Mouse (Mus musculus) frontal cortex, postnatal 36 days (tissue): ENCODE measurements around the gene Ccdc121.

Source experiments
- DNase-seq, 2 experiments: peaks; one replicate each; pipeline ENCODE4 v3.0.0; 2022; ENCODE audit warnings: low spot score in 2 of 2

The Ccdc121 gene

DNA sequence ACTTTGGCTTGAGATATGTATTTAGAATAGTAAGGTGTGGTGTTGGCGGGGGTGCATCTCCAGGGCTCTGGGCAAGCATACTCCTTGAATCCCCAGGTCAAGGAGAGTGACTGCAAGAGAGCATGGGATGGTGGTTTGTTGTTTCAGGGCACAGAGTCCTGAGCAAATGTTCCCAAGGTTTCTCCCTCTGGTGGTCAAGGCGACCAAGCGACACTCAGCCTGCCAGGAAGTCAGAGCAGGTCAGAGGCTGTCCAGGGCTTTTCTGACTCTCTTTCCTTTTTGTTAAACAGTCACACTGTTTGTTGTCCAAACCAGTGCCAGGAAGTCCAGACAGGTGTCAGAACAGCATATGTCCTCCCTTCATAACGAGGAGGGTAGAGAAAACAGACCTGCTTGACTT is at the start of gene Ccdc121:
Ccdc121 (minus strand) TSS at position 145 of the 400 bp plus-strand sequence.
- DNase-seq, result no peak

DNA sequence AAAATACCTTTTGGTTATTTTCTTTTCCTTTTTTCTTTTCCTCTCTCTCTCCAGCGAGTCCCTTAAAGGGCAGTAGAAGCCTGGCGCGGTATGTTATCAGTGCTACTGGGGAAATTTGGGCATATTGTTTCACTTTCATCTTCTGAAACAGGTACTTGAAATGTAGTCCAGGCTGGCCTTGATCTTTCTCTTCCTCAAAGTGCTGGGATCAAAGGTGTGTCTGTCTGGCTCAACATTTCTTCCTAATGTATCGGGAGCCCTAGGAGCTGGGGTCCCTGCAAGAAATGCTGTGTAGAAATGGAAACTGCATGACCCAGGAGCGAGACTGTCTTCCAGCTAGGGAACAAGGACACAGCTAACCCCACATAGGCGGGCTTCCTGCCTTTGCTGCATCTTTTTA is 49.1 kb upstream of the Ccdc121 start:
- no peak for DNase-seq

DNA sequence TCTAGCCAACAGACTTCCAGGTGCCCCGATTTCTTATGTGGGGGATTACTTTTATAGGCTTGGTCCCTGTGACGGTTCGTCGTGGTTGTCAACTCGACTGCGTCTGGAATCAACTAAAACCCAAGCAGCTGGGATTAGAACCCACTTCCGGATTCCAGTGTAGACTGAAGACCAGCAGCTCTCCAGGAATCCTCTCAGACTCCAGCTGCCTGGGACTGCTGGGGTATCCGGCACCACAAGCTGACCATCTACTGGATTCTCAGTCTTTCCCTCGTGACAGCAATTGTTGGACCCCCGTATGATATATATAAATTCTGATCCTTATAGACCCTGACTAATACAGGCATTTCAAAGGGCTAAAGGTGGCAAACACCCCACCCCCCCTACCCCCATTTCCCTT is 48.4 kb upstream of the Ccdc121 start:
- DNase-seq, result no peak

DNA sequence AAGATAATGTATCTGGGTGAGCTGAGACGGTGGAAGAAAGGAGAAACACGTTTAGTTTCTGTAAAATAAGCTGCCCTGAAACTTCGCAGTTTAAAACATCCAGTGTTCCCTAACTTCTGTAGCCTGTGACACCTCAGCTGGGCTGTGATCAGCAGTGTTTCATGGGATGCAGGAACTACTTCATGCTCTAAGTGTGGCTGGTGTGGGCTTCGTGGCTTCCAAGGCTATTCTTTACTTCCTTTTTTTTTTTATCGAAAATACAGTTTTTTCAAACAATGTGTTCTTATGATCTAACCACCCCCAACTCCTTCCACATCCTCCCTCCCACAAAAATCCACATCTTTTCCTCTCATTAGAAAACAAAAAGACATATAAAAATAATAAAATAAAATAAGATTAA is 44.2 kb upstream of the Ccdc121 start:
- no peak for DNase-seq

DNA sequence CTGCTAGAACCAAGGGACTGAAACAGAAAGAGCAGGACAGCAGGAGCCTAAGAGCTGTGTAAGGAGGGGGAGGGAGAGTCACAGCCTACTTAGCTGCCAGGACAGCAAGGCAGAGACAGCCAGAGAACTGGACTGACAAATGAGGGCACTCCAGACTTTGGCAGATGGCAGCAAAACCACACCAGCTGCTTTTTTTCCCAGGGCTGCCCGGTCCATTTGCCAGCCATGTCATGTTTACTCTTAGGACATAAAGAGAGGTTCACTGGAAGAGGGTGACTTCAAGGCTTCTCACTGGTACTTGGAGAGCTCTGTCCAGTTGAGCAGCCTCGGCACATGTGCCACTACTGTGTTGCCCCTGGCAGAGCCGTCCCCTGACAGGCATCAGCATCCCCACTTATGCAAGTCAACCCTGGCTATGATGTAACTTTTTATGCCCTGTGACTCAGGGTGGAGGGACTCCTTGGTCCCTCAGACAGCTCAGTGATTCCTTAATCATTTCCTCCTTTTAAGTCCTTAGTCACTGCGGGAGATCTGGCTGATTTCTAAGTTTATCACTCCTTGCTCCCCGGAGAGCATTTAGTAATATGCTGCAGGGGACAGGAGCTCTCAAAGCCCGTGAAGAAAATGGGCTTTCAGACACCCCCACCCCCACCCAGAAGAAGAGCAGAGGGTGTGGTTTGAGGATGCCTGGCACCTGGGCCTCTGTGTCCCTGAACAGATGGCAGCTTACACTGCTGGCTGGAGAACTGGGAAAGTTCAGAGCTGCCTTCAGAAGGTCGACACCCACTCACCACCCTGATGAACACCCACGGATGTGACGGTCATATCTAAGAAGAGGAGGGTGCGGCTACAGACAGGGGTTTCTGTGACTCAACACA is 41.5 kb upstream of the Ccdc121 start:
- peak in 1 of 2 experiments; percentile 51 for DNase-seq

DNA sequence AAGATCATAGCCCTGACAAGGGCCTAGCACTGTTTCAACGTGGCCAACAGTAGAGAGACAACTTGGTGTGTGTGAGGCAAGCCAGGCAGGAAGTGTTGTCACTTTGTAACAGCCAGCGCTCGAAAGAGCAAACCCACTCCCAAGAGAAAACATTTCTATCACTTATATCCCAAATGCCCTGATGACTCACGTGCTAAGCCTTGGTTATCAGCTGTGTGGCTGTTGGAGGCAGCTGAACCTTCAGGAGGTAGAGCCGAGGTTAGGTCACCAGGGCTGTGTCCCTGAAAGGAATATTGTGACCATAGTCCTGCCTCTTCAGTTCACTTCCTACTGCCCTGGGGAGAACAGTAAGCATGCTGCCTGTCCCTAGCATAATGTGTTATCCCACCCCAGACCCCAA is 39.6 kb upstream of the Ccdc121 start:
- no peak for DNase-seq

DNA sequence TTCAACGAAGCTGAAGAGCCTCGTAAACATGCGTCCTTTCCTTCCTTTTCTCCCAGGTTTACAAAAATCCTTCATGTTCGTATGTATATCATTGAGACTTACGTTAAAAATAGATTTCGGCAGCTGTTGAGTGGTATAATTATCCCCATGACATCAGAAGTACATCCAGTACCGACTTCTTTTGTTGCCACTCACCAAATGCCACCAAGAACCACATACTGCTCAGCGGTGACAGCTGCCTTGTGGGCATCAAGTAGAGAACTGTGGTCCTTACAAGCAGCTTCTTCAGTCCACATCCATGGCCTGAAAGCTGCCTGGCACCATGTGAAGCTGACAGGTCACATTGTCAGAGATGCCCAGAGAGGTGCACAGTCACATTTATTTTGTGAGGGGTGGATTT is 38.7 kb upstream of the Ccdc121 start:
- peak in 1 of 2 experiments; percentile 54 for DNase-seq

DNA sequence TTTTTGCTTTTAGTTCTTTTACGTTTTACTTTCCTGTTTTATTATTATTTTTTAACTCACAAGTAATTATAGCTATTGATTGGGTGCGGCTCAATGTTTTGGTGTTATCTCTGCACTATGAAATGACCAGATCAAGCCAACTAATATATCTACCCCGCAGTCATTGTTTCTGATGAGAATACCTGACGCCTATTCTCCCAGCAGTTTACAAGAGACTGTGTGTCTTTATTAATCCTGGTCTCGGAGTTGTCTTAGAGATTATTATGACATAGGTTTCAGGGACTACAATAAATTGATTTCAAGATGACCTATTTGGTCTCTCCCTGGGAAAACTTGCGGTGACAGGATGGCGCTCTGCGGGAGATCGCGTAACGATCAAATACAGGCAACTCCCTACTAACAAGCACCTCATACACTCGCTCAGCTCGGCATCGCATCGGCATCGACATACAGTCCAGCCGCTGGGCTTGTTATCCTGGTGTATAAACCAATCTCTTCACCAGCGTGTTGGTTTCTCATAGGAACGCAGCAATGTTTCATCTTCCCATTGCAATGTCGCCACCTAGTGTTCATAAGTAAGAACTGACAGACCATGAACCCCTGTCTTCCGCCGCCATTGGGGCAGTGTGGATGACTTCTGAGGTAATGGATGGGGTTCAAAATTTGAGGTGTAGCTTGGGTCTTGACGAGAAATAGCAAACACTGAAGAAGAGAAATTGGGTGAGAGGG is 34.0 kb upstream of the Ccdc121 start:
- peak; percentile 51 to 82 for DNase-seq

DNA sequence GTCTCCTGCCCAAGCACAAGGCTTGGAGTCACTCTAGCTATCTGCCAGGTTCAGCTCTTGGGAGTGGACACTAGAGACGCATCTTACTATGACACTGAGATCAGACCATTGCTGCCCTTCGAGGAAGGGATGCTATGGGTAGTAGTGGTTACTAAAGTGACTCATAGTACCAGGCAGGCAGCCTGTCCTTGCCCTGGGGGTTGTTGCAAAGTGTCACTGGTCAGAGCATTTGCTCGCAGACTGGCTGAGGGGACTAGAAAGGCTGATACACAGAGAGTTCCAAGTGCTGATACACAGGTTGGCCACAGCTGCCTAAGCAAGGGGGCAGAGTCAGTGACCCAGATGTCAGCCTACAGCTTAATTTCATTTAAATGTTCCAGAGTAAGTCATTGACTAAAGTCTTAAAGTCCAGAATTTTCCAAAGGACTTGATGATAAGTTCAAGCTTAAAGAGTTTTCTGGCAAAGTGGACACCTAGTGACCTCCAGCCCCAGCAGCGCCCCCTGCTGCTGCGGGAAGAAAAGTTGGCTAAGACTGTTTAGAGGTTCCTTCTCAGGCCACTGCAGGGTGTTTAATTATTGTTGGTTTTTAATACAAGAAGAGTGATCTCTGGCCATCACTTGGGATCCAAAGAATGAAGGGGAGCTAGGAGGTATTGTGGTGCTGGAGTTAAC is 32.6 kb upstream of the Ccdc121 start:
- no peak for DNase-seq

DNA sequence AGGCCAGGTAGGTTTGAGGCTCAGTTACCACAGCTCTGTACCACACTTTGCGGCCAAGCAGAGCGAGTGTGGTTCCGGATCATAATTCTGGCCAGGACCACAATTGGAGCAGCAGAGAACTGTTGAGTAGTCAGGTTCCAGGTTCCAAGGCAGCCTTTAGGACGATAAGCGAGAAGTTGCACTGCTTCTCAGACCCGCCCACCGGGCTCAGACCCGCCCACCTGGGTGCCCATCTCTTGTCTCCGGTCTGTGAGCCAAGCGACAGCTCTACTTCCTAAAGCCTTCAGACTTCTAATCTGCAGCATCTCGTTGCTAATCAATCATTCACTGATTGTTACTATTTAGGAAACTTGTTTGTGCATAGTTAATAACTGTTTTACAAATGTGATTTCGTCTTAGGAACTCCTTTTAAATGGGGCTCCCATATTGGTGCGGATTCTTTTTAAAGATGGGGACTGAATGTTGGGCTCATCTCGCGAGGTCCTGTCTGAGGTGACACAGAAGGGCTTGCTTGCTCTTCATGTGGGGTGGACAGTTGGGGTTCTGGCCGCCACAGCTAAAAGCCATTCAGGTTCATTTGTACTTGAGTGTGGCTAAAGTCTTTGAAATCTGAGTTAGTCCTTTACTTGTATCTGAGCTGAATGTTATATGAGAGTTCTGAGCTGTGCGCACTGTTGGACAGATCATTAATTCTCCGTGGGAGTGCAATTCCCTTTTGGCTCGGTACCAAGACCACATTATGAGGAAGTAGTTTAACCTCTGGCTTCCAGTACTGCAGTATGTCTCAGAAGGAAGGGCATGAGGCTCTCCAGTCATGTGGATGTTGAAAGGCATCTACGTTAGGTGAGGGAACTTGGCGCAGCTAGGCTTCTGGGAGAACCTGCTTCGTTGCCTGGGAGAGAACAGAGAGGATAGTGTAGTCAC is 28.9 kb upstream of the Ccdc121 start:
- DNase-seq, result no peak

DNA sequence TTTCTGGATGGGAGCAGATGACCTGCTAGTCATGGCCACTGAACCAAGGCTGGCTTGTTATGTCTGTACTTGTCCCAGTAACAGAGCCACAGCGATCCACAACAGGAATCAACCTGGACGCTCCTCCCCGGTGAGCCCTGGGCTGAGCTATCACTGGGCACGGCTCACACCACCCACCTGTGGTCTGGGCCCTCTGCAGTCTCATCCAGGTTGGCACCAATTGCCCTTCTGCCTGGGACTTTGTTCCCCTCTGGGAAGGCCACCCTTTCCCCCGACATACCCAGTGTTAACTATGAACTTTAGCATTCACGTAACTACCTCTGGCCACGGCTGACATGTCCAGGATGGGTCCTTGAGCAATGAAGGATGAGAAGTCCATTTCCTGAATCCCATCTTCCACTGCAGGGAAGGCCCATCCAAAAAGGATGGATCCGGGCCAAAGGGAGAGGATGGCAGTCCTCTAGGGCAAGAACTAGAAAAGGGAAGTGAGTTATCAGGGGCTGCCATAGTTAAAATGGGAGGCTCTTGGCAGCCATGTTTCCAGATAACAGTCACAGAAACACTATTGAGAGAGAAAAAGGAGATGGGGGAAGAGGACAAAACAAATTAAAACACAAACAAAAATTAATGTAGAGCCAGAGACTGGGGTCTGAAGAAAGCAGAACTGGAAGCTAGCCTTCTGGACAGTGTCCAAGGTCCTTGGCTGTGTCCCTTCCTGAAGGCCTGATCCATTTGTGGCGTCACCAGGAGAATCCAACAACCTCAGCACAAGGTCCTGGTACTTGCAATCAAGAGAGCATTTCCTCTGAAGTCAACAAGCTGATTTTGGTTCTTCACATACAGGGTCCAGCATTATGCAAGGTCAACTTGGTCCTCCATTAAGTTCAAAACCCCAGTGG is 26.6 kb upstream of the Ccdc121 start:
- no peak for DNase-seq

DNA sequence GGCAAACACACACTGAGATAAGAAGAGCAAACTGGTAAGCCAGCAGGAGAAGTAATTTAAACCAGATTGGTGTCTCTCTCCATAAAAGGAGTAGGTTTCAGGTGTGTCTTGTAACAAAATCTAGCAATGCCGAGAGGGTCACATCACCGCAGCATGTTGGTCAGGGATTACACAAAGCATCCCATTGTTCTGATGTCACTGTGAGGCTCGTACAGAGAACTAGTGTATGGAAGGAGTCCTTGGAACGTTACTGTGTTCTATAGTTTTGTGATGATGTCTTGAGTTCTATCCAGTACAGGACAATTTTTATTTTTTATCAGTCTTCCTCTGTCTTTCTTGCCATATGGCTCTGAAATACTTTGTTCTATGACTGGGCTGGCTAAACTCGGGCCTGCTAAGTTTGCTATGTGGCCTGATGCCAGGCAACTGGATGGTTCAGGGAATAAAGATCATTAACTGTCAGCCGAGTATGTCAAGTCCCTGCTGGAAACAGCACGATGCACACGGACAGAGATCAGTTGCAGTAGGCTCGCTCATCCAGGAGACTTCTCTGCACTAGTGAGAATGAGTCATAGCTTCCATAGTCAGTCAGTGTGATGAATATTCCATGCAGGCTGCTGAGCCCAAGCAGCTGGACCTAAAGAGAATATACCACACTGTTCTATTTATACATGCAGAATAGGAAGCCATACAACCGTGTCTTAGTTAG is 24.1 kb upstream of the Ccdc121 start:
- peak; percentile 61 to 74 for DNase-seq

DNA sequence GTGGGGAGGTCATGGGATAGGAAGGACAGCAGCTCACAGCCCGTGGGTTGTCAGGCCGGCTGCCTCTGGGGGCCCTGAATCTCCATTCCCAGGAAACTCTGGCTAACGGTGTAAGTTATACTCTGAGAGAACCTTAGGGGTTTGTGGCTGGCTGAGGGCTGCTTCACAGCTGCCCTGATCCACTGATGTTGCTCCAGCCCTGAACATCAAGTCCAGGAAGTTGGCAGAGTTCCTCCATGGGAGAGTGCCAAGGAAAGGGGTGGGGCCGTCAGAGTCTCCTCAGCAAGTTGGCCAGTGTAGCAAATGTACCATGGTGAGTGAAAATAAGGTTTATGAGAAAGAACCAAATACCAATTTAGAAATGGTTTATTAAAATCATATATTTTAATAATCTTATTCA is 18.1 kb upstream of the Ccdc121 start:
- no peak for DNase-seq

DNA sequence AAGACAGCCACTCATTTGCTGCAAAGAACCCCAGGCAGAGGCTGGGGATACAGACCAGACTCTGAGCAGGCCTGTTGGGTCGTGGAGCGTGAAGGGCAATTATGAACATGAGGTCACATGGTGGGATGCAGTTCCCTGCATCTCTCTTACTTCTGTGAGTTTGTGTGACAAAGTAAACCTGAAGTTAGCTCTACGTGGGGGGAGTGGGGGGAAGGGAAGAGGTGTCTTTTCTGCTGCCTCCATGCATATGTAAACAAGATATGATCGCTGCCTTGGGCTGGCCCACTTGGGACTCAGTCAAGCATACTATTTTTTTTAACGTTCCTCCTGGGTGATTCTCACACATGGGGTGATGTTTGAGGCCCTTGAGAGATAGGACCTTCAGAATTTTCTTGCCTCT is 14.7 kb upstream of the Ccdc121 start:
- DNase-seq, result no peak

DNA sequence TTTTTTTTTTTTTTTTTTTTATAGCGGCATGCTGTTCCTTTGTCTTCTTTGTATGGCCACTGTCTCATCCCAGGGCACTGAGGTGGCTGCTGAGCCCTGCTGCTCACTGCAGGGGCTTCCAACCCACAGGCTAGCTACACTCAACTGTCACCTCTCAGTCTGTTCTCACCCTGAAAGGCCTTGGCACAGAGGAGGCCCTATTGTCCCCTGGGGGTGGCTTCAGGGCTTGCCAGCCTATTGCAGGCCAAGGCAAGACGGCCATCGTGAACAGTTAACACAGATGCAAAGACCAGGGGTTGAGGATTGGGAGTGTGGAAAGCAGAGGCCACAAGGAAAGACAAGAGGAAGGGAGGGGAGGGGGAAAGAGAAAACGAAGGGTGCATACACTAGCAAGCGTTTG is 12.6 kb upstream of the Ccdc121 start:
- DNase-seq, result no peak

DNA sequence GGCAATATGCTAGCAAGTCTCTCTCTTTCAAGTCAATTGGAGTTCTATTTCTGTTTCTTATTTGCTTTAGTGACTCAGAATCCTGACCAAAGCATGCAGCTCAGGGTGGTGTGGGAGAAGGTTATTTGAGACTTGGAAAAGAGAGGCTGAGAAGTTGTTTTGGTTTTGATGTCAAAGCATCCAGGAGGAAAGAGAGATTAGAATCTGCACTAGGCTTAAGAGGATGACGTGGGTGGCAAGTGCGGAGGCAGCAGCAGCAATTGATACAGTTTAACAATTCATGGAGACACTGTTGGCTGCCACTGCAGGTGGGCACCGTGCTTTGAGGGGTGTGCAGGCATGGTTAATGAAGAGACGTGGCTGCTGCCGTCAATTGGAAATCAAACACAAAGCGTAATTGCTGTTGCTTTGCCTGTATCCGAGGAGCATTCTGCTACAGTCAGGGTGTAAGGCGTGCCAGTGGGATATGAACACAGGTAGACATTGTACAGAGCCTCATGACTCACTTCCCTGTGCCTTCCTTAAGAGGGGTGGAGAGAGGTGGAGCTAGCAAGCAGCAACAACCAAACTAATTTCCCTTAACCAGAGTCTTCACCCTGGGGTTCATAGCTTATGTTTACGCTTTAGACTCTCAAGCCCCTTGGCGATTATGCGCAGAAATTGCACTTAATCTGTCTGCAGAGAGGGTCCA is 10.3 kb upstream of the Ccdc121 start:
- DNase-seq, result peak; percentile 33 to 40

DNA sequence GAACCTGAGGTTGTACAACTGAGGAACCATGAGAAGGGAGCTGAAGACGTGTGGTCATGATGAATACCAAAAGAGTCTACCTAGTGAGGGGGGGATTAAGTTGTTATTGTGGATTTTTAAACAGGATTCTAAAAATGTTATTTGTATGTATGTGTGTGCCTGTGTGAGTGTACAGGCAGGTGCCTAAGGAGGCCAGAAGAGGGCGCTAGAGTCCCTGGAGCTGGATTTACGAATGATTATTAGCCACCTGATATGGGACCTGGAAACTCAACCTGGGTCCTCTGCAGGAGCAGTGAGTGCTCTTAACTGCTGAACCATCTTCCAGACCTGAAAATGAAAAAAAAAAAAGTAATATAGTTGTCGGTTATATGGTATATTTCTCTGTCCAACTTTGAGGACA is 7.9 kb upstream of the Ccdc121 start:
- DNase-seq, result no peak

DNA sequence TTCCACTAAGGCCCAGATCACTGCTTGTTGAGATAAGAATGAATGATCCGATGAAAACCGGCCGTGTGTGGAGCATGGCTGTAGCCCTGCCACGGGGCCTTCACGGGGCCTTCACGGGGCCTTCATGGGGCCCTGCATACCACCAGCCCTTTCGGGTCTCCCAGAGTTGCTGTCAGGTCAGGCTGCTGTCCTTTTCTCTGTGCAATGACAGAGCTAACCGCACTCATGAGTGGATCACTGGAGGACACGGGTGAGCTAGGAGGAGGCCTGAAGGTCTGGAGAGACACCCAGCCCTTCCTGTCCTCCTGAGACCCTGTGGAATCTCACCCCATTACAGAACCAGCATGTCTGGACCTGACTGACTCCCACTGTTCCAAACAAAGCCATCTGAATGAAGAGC is 6.8 kb upstream of the Ccdc121 start:
- DNase-seq, result no peak

DNA sequence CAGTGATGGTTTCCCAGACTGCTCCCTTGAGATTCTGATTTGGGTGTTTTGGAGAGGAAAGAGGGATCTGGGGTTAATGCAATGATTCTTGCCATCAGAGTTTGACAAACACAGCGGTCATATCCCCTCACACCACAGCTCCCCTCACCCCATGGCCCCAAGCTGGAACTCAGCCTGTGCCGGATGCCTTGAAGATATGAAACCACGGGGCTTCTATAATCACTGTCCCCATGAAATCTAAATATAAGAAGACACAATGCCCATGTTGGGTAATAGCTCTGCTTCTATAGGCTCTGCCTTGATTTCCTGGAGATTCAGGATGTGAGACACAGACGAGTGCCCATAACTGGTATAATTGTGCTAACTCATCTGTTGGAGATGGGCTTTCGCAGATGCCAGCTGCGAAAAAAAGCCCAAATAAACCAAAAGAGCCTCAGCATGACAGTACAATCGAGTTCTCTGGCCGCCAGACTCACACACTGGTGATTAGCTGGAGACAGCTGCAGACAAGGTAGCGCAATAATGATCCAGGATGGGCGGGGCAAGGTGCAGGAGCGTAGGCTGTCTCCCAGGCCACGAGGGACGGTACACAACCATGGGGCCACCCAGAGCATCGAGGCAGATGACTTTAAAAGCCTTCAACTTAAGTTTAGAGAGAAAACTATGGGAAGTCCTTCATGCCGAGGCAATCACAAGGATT is 1.3 kb upstream of the Ccdc121 start:
- DNase-seq, result no peak
